Mouse (Mus musculus): Measurements from ENCODE around the gene Insl6. TPM values are rescaled to one million over a fixed set of nuclear protein-coding genes. Genes with fewer than 3 reads are reported as not detected.
A peak's percentile ranks its signal among the peaks of the same experiment; 100 is the strongest.

Gene Insl6
- polyA plus RNA-seq (2015; fragmentation: Nextera tagmentation; extraction: Ambion mirVana): 1.4 and 2.3 TPM in 2 replicates

- H3K9me3 ChIP-seq (ENCODE audit: control insufficient read depth, low read length): no peaks in the 10 kb centered on the region
- WGBS: 9% methylated on average over 18 of the region's 31 CpGs
- no peaks in the 10 kb centered on the region for H3K27me3 ChIP-seq (replicated peaks; ENCODE audit: control insufficient read depth, insufficient read depth, low read length)
- H3K9ac ChIP-seq (ENCODE audit: low read depth, low read length): peak within 1 kb of the TSS; percentile 22; the same call in 1 of the 2 replicates
- peak; percentile 91 for ATAC-seq
- peaks cover 5% of the 10 kb centered on the region for H3K4me1 ChIP-seq (ENCODE audit: control insufficient read depth, insufficient read depth, low read depth, low read length)
- peak within 1 kb of the TSS; percentile 40 for H3K4me3 ChIP-seq (ENCODE audit: low read length)
- peak within 1 kb of the TSS; percentile 77 for H3K4me2 ChIP-seq (ENCODE audit: low read length)
- no peaks in the 10 kb centered on the region for H3K36me3 ChIP-seq (ENCODE audit: control insufficient read depth, insufficient read depth, low read length)
- H3K27ac ChIP-seq (ENCODE audit: low read depth, low read length): no peak within 1 kb of the TSS
These were observed at the start of gene Insl6 for GRCm38 (mm10) chr19:29325053-29325851. Gene Insl6, minus strand, starts transcription at chr19:29325356.

- no peaks in the 10 kb centered on the region for H3K4me1 ChIP-seq (ENCODE audit: control insufficient read depth, insufficient read depth, low read depth, low read length)
- no peaks in the 10 kb centered on the region for H3K27me3 ChIP-seq (replicated peaks; ENCODE audit: control insufficient read depth, insufficient read depth, low read length)
- no peak overlapping the region for H3K9ac ChIP-seq (ENCODE audit: low read depth, low read length)
- no peak overlapping the region for H3K4me2 ChIP-seq (ENCODE audit: low read length)
- no peaks in the 10 kb centered on the region for H3K36me3 ChIP-seq (ENCODE audit: control insufficient read depth, insufficient read depth, low read length)
- no peaks in the 10 kb centered on the region for H3K9me3 ChIP-seq (ENCODE audit: control insufficient read depth, low read length)
- no peak overlapping the region for H3K4me3 ChIP-seq (ENCODE audit: low read length)
- no peak overlapping the region for H3K27ac ChIP-seq (ENCODE audit: low read depth, low read length)
- ATAC-seq: no peak
- WGBS: 92% methylated on average over 9 of the region's 9 CpGs
These were observed 49.8 kb upstream of the Insl6 start for GRCm38 (mm10) chr19:29374947-29375346.

- H3K27ac ChIP-seq (ENCODE audit: low read depth, low read length): no peak overlapping the region
- H3K4me3 ChIP-seq (ENCODE audit: low read length): peak overlapping the region; percentile 3; the same call in 1 of the 2 replicates
- H3K4me1 ChIP-seq (ENCODE audit: control insufficient read depth, insufficient read depth, low read depth, low read length): no peaks in the 10 kb centered on the region
- no peak for ATAC-seq
- peak overlapping the region; percentile 48 for H3K4me2 ChIP-seq (ENCODE audit: low read length)
- H3K27me3 ChIP-seq (replicated peaks; ENCODE audit: control insufficient read depth, insufficient read depth, low read length): no peaks in the 10 kb centered on the region
- peak overlapping the region; percentile 41; the same call in 1 of the 2 replicates for H3K9ac ChIP-seq (ENCODE audit: low read depth, low read length)
- no peaks in the 10 kb centered on the region for H3K9me3 ChIP-seq (ENCODE audit: control insufficient read depth, low read length)
- no peaks in the 10 kb centered on the region for H3K36me3 ChIP-seq (ENCODE audit: control insufficient read depth, insufficient read depth, low read length)
- WGBS: 38% methylated on average over 11 of the region's 11 CpGs
These were observed 48.3 kb upstream of the Insl6 start for GRCm38 (mm10) chr19:29373438-29373837.

GRCm38 (mm10) chr19:29372621-29373020, 47.5 kb upstream of the Insl6 start:
- Histone ChIP-seq H3K4me3 (ENCODE audit: low read length) (no peak overlapping the region), H3K27me3 (replicated peaks; ENCODE audit: control insufficient read depth, insufficient read depth, low read length) (no peaks in the 10 kb centered on the region), H3K4me1 (ENCODE audit: control insufficient read depth, insufficient read depth, low read depth, low read length) (peaks cover under 1% of the 10 kb centered on the region), H3K9me3 (ENCODE audit: control insufficient read depth, low read length) (no peaks in the 10 kb centered on the region), H3K27ac (ENCODE audit: low read depth, low read length) (no peak overlapping the region), H3K4me2 (ENCODE audit: low read length) (no peak overlapping the region), H3K36me3 (ENCODE audit: control insufficient read depth, insufficient read depth, low read length) (no peaks in the 10 kb centered on the region), H3K9ac (ENCODE audit: low read depth, low read length) (no peak overlapping the region)
- no peak for ATAC-seq
- 95% methylated on average over 3 of the region's 3 CpGs for WGBS

GRCm38 (mm10) chr19:29372138-29372537, 47.0 kb upstream of the Insl6 start:
- 75% methylated on average over 4 of the region's 4 CpGs for WGBS
- Histone ChIP-seq H3K36me3 (ENCODE audit: control insufficient read depth, insufficient read depth, low read length) (no peaks in the 10 kb centered on the region), H3K9me3 (ENCODE audit: control insufficient read depth, low read length) (no peaks in the 10 kb centered on the region), H3K4me1 (ENCODE audit: control insufficient read depth, insufficient read depth, low read depth, low read length) (peaks cover 4% of the 10 kb centered on the region), H3K27ac (ENCODE audit: low read depth, low read length) (no peak overlapping the region), H3K9ac (ENCODE audit: low read depth, low read length) (no peak overlapping the region), H3K4me2 (ENCODE audit: low read length) (no peak overlapping the region), H3K4me3 (ENCODE audit: low read length) (no peak overlapping the region), H3K27me3 (replicated peaks; ENCODE audit: control insufficient read depth, insufficient read depth, low read length) (no peaks in the 10 kb centered on the region)
- ATAC-seq: no peak

GRCm38 (mm10) chr19:29371284-29372081, 46.3 kb upstream of the Insl6 start:
- WGBS: 83% methylated on average over 18 of the region's 18 CpGs

GRCm38 (mm10) chr19:29370545-29371283, 45.6 kb upstream of the Insl6 start:
- Histone ChIP-seq H3K9me3 (ENCODE audit: control insufficient read depth, low read length) (no peaks in the 10 kb centered on the region), H3K4me1 (ENCODE audit: control insufficient read depth, insufficient read depth, low read depth, low read length) (peaks cover 4% of the 10 kb centered on the region), H3K4me2 (ENCODE audit: low read length) (no peak overlapping the region), H3K27me3 (replicated peaks; ENCODE audit: control insufficient read depth, insufficient read depth, low read length) (no peaks in the 10 kb centered on the region), H3K9ac (ENCODE audit: low read depth, low read length) (no peak overlapping the region), H3K27ac (ENCODE audit: low read depth, low read length) (no peak overlapping the region), H3K36me3 (ENCODE audit: control insufficient read depth, insufficient read depth, low read length) (no peaks in the 10 kb centered on the region), H3K4me3 (ENCODE audit: low read length) (no peak overlapping the region)
- ATAC-seq: no peak
- 92% methylated on average over 7 of the region's 7 CpGs for WGBS

More at GRCm38 (mm10) chr19:29371284-29372081, 46.3 kb upstream of the Insl6 start:
- Histone ChIP-seq H3K36me3 (ENCODE audit: control insufficient read depth, insufficient read depth, low read length) (no peaks in the 10 kb centered on the region), H3K27ac (ENCODE audit: low read depth, low read length) (no peak overlapping the region), H3K9ac (ENCODE audit: low read depth, low read length) (no peak overlapping the region), H3K27me3 (replicated peaks; ENCODE audit: control insufficient read depth, insufficient read depth, low read length) (no peaks in the 10 kb centered on the region), H3K9me3 (ENCODE audit: control insufficient read depth, low read length) (no peaks in the 10 kb centered on the region), H3K4me1 (ENCODE audit: control insufficient read depth, insufficient read depth, low read depth, low read length) (peaks cover 4% of the 10 kb centered on the region), H3K4me2 (ENCODE audit: low read length) (no peak overlapping the region), H3K4me3 (ENCODE audit: low read length) (no peak overlapping the region)
- ATAC-seq: no peak

GRCm38 (mm10) chr19:29370112-29370511, 45.0 kb upstream of the Insl6 start:
- Histone ChIP-seq H3K4me3 (ENCODE audit: low read length) (no peak overlapping the region), H3K27me3 (replicated peaks; ENCODE audit: control insufficient read depth, insufficient read depth, low read length) (no peaks in the 10 kb centered on the region), H3K9me3 (ENCODE audit: control insufficient read depth, low read length) (no peaks in the 10 kb centered on the region), H3K36me3 (ENCODE audit: control insufficient read depth, insufficient read depth, low read length) (no peaks in the 10 kb centered on the region), H3K4me1 (ENCODE audit: control insufficient read depth, insufficient read depth, low read depth, low read length) (peaks cover 4% of the 10 kb centered on the region), H3K27ac (ENCODE audit: low read depth, low read length) (no peak overlapping the region), H3K4me2 (ENCODE audit: low read length) (no peak overlapping the region), H3K9ac (ENCODE audit: low read depth, low read length) (no peak overlapping the region)
- no peak for ATAC-seq
- 78% methylated on average over 12 of the region's 12 CpGs for WGBS

Data from hindbrain, embryonic 16.5 days (tissue).